Mouse (Mus musculus) monocyte, adult 2 months (primary cell): Measurements from ENCODE around the gene Olfr930.

Experiments used
- DNase-seq, 2 experiments: peaks; one replicate each; pipeline ENCODE4 v3.0.0; 2022; ENCODE audit warnings: low spot score in 2 of 2, low read depth in 1 of 2

Olfr930 gene

DNA sequence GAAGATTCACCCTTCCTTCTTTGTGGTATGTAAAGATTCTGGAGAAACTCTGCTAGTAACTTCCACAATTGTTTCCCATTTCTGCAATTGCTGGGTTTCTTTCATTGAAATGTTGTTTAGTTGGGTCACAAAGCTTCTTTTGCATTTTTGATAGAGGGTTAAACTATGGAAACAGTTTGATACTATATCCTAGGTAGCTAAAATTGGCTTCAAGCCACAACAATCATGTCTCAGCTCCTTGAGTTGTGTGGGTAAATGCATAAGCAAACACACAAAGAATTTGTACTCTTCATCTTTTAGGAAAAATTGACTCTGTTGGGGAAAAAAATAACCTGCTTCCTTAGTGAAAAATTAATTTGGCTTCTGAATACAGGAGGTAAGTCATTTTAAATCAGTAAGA lies at the start of gene Olfr930:
TSS of gene Olfr930 (plus strand) at position 301 of the 400 bp plus-strand sequence.
- DNase-seq, result no peak

DNA sequence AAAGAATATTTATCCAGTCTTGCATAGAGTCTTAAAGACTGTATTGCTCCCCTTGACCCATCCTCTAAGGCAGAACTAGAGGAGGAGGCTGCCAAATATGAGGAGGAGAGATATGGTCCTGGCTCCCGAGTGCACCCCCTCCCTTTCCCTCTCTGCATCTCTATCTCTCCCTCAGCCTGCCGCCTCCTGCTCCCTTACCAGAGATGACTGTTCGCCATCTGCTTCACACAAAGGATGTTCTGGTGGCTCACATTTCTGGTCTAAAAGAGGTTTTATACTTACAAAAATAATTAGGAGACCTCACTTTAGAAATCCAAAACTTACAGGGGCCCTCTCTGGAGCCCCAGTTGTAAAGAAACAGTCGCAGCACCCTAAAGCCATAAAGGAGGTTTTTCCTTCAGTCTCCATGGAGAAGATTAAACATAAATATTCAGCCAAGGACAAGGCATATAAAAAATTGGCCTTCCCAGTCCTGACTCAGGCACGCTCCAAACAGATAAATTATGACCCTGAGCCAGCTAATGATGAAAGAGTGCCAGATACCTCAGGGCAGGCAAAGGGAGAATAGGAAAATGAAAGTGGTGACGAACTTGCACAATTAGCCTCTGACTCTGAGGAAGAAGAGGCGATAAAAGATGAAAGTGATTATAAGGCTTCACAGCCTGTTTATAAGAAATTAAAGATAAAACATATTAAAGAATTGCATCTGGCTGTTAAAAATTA lies 24.0 kb downstream of the Olfr930 start:
- DNase-seq, result no peak

- no peak for DNase-seq
Measured at GRCm38 (mm10) chr9:38954124-38954416, 24.5 kb downstream of the Olfr930 start.

- no peak for DNase-seq
Measured at GRCm38 (mm10) chr9:38972013-38972412, 42.4 kb downstream of the Olfr930 start, which contains the start of gene Olfr933. Olfr933 (plus strand) TSS chr9:38972313.
